Mouse (Mus musculus): Measurements from ENCODE around the gene Ppp4r2. TPM values are rescaled to one million over a fixed set of nuclear protein-coding genes. Genes with fewer than 3 reads are reported as not detected.
"Not testable (repeated sequence)": the region's sequence is repeated elsewhere in the genome, so short reads cannot be mapped to it uniquely, and the experiment has no call there.

The Ppp4r2 gene
- total RNA-seq, 2 experiments from 2014 or later = 72.9 to 74.4 TPM

DNA sequence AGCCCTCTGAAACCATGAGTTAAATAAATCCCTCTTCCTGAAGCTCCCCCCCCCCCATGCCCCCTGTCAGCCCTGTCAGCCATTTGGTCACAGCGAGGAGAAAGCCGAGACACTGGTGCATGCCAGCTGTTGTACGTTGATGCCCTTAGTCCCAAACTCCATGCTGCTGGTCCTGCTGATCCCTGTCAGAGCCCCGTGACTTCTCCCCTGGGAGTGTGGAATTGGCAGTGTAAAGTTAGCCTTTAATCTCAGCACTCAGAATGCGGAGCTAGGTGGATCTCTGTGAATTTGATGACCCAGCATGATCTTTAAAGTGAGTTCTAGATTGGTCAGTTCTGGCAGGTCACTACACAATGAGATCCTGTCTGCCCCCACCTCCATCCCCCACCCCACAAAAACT, 3.7 kb upstream of the Ppp4r2 start:
- no peak for DNase-seq (ENCODE audit: low spot score in 2 of 2)

DNA sequence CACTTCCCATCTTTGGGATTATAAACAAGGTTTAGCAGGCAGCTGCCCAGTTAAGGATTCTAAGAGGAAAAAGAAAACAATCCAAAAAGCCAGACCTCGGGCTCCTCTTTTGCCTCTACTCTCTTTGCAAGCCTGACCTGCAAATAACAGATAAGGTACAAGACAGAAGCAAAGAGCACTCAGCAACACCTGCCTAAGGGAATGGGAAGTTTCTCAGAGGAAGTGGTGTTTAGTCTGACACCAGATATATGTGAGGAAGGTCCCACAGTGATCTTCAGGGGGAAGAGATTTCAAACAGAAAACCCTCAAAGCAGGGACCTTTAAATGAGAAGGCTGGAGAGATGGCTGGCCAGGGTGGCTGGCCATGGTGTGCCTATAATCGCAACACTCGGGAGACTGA, 2.2 kb upstream of the Ppp4r2 start:
- no peak for DNase-seq (ENCODE audit: low spot score in 2 of 2)

- DNase-seq (ENCODE audit: low spot score in 2 of 2) = no peak
These were observed 1.7 kb upstream of the Ppp4r2 start for GRCm38 (mm10) chr6:100831751-100832150.

- peak; percentile 62 to 71 for DNase-seq (ENCODE audit: low spot score in 2 of 2)
These were observed 524 bp downstream of the Ppp4r2 start for GRCm38 (mm10) chr6:100833811-100834481.

GRCm38 (mm10) chr6:100834489-100835160, 1.2 kb downstream of the Ppp4r2 start:
- no peak for DNase-seq (ENCODE audit: low spot score in 2 of 2)

GRCm38 (mm10) chr6:100845058-100845457, 11.6 kb downstream of the Ppp4r2 start:
- DNase-seq (ENCODE audit: low spot score in 2 of 2) = no peak

DNA sequence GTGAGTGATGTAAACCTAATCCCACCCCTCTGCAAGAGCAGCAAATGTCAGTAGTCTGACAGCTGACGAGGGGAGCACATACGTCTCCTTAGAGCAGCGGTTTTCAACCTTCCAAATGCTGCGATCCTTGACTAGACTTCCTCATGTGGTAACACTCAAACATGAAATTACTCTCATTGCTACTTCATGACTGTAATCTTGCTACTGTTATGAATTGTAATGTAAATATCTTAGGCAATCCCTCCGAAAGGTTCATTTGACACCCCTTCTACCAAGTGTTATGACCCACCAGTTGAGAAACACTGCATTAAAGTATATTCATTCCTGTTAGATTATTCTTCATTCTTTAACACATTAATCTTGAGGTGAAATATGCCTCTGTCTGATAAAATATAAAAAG, 13.8 kb downstream of the Ppp4r2 start:
- no peak for DNase-seq (ENCODE audit: low spot score in 2 of 2)

GRCm38 (mm10) chr6:100848682-100849375, 15.4 kb downstream of the Ppp4r2 start:
- DNase-seq (ENCODE audit: low spot score in 2 of 2) = no peak

DNA sequence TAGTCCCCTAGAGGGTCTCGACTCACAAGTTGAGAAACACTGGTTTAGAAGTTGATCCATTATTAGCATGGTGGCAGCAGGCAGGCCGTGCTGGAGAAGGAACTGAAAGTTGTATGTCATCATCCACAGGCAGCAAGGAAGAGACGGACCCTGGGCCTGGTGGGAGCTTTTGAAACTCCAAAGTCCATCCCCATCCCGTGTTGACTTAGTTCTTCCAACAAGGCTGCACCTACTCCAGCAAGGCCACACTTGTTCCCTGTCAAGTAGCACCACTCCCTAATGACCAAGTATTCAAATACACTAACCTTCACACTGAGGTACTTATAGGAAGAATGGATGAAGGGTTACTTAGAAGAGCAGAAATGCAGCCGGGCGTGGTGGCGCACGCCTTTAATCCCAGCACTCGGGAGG, 17.3 kb downstream of the Ppp4r2 start:
- DNase-seq (ENCODE audit: low spot score in 2 of 2) = no peak

- no peak for DNase-seq (ENCODE audit: low spot score in 2 of 2)
These were observed 17.7 kb downstream of the Ppp4r2 start for GRCm38 (mm10) chr6:100851083-100851482.

- DNase-seq (ENCODE audit: low spot score in 2 of 2) = no peak
These were observed 31.9 kb downstream of the Ppp4r2 start for GRCm38 (mm10) chr6:100865321-100865720.

- not testable (repeated sequence) for DNase-seq (ENCODE audit: low spot score in 2 of 2)
These were observed 32.4 kb downstream of the Ppp4r2 start for GRCm38 (mm10) chr6:100865788-100866187.

GRCm38 (mm10) chr6:100866246-100866645, 32.8 kb downstream of the Ppp4r2 start:
- DNase-seq (ENCODE audit: low spot score in 2 of 2) = not testable (repeated sequence)

- DNase-seq (ENCODE audit: low spot score in 2 of 2) = no peak
These were observed 35.4 kb downstream of the Ppp4r2 start for GRCm38 (mm10) chr6:100868863-100869262.

DNA sequence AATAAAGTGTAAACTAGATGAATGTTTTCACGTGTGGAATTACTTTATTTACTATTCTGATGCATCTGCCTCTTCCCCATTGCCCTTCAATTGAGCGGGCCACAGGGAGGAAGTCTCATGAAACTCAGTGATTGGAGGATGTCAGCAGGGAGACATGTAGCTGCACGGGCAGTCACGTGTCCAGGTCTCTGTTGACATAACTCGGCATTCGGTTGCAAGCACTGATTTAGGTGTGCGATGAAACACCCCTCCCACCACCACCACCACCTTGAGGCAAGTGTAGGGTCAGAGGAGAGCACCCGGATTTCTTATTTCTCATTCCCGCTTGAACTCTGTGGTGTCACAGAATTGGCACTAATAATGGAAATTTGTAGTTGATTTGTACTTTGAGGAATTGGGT, 36.5 kb downstream of the Ppp4r2 start:
- no peak for DNase-seq (ENCODE audit: low spot score in 2 of 2)

DNA sequence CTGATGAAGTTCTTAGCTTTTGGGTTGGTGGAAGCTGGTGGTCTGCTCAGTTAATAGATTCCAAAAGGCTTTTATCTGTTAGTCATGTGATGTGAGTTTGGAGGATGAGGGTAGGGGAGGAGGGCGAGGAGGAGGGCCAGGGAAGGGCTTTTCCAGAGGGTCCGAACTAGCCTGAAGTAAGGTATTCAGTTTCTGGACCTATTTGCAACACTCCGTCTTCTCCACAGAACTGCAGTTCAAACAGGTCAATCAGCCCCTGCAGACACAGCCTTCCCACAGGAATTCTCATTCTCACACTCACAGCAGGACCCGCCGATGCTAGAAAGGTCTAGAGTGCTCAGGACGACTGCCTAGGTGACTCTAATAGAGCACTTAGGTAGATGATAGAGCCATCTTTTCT, 39.8 kb downstream of the Ppp4r2 start:
- no peak for DNase-seq (ENCODE audit: low spot score in 2 of 2)

DNA sequence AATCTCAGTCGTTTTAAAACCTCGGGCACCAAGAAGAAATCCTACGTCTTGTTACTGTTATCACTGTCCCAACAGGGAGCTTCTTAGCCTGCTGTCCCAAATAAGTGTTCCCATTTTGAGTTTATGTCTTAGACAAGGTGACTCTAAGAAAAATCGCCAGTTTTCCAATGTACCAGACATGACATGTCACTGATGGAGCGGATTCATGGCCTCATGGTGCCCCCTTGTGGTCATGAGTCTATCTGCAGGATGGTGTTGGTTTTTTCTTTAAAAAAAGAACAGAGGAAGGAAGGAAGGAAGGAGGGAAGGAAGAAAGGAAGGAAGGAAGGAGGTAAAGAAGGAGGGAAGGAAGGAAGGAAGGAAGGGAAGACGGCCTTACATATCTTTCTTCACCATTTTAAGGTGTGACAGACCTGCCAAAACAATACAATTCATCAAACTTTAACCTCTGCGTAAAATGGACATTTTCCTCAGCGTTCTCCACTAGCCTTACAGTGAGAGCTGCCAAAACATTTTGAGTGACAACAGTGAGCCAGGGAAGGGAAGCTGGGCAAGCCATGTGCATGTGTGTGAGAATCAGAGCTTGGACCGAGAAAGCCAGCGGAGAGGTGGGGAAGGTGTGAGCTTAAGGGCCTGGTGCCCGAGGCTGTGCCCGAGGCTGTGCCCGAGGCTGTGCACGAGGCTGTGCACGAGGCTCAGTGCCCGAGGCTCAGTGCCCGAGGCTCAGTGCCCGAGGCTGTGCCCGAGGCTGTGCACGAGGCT, 42.6 kb downstream of the Ppp4r2 start:
- DNase-seq (ENCODE audit: low spot score in 2 of 2) = peak; percentile 75 to 79

DNA sequence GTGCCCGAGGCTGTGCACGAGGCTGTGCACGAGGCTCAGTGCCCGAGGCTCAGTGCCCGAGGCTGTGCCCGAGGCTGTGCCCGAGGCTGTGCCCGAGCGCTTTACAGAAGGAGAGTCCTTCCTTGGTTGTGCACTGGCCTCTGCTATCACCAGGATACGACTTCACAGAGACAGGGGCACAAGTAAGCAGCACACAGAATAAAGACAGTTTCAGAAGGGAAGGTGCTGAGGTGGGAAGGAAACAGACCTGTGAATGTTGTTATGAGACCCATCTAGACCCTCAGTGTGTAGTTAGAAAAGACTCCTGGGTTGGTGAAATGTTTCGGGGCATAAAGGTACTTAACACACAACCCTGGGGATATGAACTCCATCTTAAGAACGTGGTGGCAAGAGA, 43.2 kb downstream of the Ppp4r2 start:
- DNase-seq (ENCODE audit: low spot score in 2 of 2) = no peak

- no peak for DNase-seq (ENCODE audit: low spot score in 2 of 2)
These were observed 45.1 kb downstream of the Ppp4r2 start for GRCm38 (mm10) chr6:100878546-100878945.

- no peak for DNase-seq (ENCODE audit: low spot score in 2 of 2)
These were observed 46.2 kb downstream of the Ppp4r2 start for GRCm38 (mm10) chr6:100879607-100880006.

DNA sequence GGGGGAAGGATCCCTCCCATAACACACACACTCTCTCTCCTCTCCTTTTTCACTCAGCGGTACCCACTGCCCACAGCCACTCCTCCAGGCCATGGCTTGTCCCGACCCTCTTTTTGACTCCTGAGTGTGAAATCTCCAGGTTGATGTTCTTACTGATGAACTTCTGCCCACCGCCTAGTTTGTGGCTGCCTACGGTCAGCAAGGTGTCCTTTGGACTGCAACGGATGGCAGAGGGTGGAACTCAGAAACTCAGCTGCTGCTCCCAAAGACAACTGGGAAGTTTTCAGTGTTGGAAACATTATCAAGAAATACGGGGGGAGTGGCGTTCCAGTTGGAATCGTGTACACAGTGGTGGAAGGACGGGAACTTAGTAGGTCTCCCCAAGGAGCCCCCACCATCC, 48.2 kb downstream of the Ppp4r2 start:
- no peak for DNase-seq (ENCODE audit: low spot score in 2 of 2)

All from layer of hippocampus, postnatal 10 days (tissue).